Mouse (Mus musculus) hematopoietic stem cell, adult 5-6 weeks (primary cell): ENCODE measurements around the gene Oaz3. TPM values are rescaled to one million over a fixed set of nuclear protein-coding genes. Genes with fewer than 3 reads are reported as not detected.

Experiments used
- ATAC-seq, 2 experiments: fragments of 125-278 bp in 1 of 2; replicated peaks in 1 of 2; 2 replicates each; pipeline ENCODE4 v1.8.0; 2016 to 2017; ENCODE audit warnings: inconsistent platforms in 2 of 2, mild to moderate bottlenecking in 2 of 2, moderate number of reproducible peaks in 2 of 2, low read depth in 1 of 2, moderate TSS enrichment in 1 of 2; ENCODE audit not compliant: low FRiP score in 2 of 2, poor library complexity in 2 of 2, severe bottlenecking in 2 of 2, insufficient read depth in 1 of 2, low TSS enrichment in 1 of 2
- total RNA-seq: library from RNA; stranded (forward); fragments of 172-1452, 232-1000 nt; gene quantifications from 2 replicates; pipeline ENCODE4 v1.2.3, GENCODE M21; 2017

Gene Oaz3
- total RNA-seq, 1 experiment from 2014 or later = not detected

- ATAC-seq = peak; percentile 49 to 65; a peak in 3 of 4 replicates
These were observed 44.7 kb downstream of the Oaz3 start for GRCm38 (mm10) chr3:94398943-94399481.

DNA sequence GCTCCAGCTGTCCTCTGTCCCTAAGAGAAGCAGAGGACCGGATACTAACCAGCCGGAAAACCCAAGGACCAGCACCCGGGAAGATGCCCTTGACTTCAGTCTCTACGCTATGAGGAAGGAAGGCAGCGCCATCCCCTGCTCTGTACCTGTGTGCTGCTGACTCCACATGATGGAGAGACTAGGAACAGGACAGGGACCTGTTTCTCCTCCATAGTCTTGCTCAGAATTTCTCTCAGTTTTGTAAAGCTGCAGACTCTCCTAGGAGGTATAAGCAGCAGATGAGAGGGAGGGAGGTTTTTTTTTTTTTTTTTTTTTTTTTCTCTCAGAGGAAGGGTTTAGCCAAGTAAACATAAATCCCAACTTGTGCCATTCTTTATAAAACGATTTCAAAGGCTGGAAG is 45.5 kb downstream of the Oaz3 start, which contains the start of gene Lingo4:
Lingo4 (plus strand) TSS at position 301 of the 400 bp plus-strand sequence.
- no peak for ATAC-seq

GRCm38 (mm10) chr3:94396851-94397250 is 46.9 kb downstream of the Oaz3 start:
- no peak for ATAC-seq

DNA sequence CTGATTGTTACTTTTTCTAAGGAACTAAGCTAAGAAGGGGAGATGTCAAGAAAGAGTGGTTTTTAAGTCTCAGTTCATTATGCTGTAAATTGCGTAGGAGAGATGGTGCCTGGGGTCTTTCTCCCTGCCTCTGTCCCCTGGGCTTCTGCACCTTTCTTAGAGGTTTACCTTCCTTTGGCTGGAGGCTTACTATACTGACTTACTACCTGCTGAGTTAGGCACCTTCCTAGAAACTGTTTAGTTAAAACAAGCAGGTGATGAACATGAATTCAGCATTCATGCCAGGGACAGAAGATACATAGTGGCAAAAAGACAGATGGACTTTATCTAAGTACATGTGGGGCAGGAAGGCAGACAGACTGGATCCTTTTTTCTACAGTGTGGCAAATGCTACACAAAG is 47.4 kb downstream of the Oaz3 start:
- no peak for ATAC-seq

DNA sequence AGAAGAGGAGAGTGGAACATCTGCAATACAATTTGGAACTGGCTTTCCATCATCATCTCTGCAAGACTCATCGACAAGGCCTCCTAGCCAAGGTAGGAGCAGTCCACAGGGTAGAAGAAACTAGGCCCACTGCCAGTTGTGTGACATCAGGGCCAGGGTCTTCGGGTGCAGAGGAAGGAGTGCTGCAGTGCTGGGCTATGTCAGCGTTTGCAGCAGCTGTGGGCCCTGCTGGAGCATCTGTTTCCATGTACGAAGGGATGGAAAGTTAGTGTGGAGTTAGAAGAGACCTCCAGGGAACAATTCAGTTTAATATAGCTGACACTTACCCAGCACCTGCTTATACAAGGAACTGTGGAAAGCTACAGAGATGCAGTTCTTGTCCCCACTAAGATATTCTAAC is 50.7 kb downstream of the Oaz3 start:
- no peak for ATAC-seq

DNA sequence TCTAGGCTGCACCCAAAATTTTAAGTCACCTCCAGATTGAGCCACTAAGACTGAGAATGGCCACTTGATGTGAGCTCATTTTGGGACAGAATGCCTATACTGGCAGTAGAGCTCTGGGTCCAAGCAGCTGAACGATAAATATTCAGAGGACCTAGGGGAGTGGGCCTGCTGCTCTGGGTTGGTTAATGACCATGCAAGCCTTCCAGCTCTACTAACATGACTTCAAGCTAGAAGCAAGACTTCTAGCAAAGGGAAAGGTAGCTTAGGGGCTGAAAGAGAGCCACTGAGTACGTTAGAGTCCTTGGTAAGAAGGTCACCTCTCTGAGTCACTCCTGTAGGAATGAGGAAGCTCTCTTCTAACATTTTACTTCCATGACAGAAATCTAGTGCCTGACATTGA is 51.6 kb downstream of the Oaz3 start:
- ATAC-seq = no peak

GRCm38 (mm10) chr3:94391001-94391400 is 52.7 kb downstream of the Oaz3 start:
- no peak for ATAC-seq

- no peak for ATAC-seq
These were observed 54.3 kb downstream of the Oaz3 start for GRCm38 (mm10) chr3:94389420-94389819.

DNA sequence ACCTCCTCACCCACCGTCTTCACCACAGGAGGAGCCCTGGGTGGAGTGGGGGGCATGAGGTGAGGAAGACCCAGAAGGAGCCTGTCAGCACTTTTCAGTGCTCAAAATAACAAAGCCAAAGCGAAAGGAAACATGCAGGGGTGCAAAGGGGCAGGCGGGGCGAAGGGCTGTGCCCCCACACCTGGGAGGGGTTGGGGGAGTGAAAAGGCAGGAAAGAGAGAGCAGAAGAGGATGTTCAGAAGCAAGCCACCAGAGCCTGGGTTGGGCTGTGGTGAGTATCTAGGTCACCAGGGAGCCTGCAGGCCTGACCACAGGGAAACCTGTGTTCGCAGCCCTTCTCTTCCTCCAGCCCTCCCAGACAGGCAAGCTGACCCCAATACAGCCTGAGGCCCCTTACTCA is 55.7 kb downstream of the Oaz3 start:
- peak; percentile 93 to 97 for ATAC-seq

GRCm38 (mm10) chr3:94387391-94387790 is 56.3 kb downstream of the Oaz3 start:
- no peak for ATAC-seq

- ATAC-seq = no peak
These were observed 57.0 kb downstream of the Oaz3 start for GRCm38 (mm10) chr3:94386671-94387070.

GRCm38 (mm10) chr3:94383476-94383875 is 60.2 kb downstream of the Oaz3 start:
- ATAC-seq = no peak

Other genes with a start within 250 kb of the Oaz3 start
- not detected in 2 replicates for gene Gm5286, start 247.2 kb downstream of the Oaz3 start, total RNA-seq
- gene Gm4778, start 179.9 kb downstream of the Oaz3 start, total RNA-seq = not detected in 2 replicates
- gene Them4, start 133.8 kb downstream of the Oaz3 start, total RNA-seq = 2.9 and 3.9 TPM in 2 replicates
- not detected in 2 replicates for gene Them5, start 101.8 kb downstream of the Oaz3 start, total RNA-seq
- gene C2cd4d, start 81.5 kb downstream of the Oaz3 start, total RNA-seq = not detected in 2 replicates
- gene Rorc, start 71.1 kb downstream of the Oaz3 start, total RNA-seq = 0.35 and 2.1 TPM in 2 replicates
- not detected in 2 replicates for gene Lingo4, start 45.4 kb downstream of the Oaz3 start, total RNA-seq
- 7.8 and 9.5 TPM in 2 replicates for gene Tdrkh, start 30.6 kb downstream of the Oaz3 start, total RNA-seq
- 64.1 and 67.4 TPM in 2 replicates for gene Mrpl9, start 597 bp downstream of the Oaz3 start, total RNA-seq
- not detected in 2 replicates for gene Celf3, start 34.4 kb upstream of the Oaz3 start, total RNA-seq
- gene Riiad1, start 36.4 kb upstream of the Oaz3 start, total RNA-seq = not detected in 2 replicates
- gene Snx27, start 138.8 kb upstream of the Oaz3 start, total RNA-seq = 28.5 TPM in 2 replicates
- not detected in 2 replicates for gene Gm10972, start 199.2 kb upstream of the Oaz3 start, total RNA-seq
- 4.6 and 17.6 TPM in 2 replicates for gene Tuft1, start 215.0 kb upstream of the Oaz3 start, total RNA-seq
- 0.19 TPM in 1 of 2 replicates, not detected in the other for gene Selenbp2, start 249.6 kb upstream of the Oaz3 start, total RNA-seq